Mouse (Mus musculus) lung, adult 2 months (tissue): ENCODE data around the gene Pck2. TPM values are rescaled to one million over a fixed set of nuclear protein-coding genes. Genes with fewer than 3 reads are reported as not detected.

Experiments
- DNase-seq: peaks from one replicate; pipeline ENCODE4 v3.0.0; 2022
- H3K4me1 ChIP-seq: fragments of 200-500 bp; 2 replicates; pipeline ENCODE4 v1.6.1; 2011; ENCODE audit warnings: low read length; ENCODE audit not compliant: control insufficient read depth, insufficient read depth
- H3K4me3 ChIP-seq: fragments of 200-500 bp; replicated peaks from 2 replicates; pipeline ENCODE3; 2011; ENCODE audit warnings: low read depth, mild to moderate bottlenecking, control low read depth, low read length; ENCODE audit errors: extremely low read depth
- CTCF ChIP-seq: fragments of 200-500 bp; IDR thresholded peaks from 2 replicates; pipeline ENCODE4 v1.5.1; 2011; ENCODE audit warnings: mild to moderate bottlenecking, low read length, control low read depth; ENCODE audit not compliant: insufficient read depth
- POLR2A ChIP-seq: fragments of 200-500 bp; IDR thresholded peaks from 2 replicates; pipeline ENCODE4 v1.6.1; 2011; ENCODE audit warnings: low read depth, mild to moderate bottlenecking, control low read depth, low read length, borderline replicate concordance; ENCODE audit errors: extremely low read depth
- WGBS: fragments of 180-500 bp; shearing (Covaris S2); methylation state at CpG from one replicate; pipeline ENCODE4 v1.1.7; 2018; 5-methylcytosine and 5-hydroxymethylcytosine counted together
- polyA plus RNA-seq: library from polyadenylated mRNA; depleted of rRNA; stranded (reverse); fragments of >200 nt; gene quantifications from 2 replicates; pipeline ENCODE4 v1.2.3, GENCODE M21; 2012

Gene Pck2
- polyA plus RNA-seq, 1 experiment: 34.1 TPM

DNA sequence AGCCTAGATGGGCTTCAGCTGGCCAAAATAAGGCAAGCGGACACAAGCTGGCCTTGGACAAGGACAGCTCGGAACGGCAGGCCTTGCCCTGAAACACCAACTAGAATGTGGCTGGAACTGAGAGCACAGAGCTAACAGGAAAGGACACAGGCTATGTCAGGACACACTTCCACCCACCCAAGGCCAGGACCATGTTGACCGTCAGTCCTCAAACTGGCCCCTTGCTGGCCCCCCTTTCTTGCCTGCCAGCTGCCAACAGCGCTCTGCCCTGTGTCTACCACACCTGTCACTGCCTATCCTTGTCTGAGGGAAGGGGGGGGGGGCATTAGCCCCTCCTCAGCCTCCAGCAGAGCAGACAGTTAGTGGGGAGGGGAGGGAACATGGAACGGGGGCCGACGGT lies 35.2 kb downstream of the Pck2 start, which contains the start of gene Fitm1:
Gene Fitm1, plus strand, starts transcription at position 316 of the 400 bp plus-strand sequence.
- WGBS: 60% methylated on average over 8 of the region's 8 CpGs
- TF ChIP-seq CTCF: no peak
- no peak for TF ChIP-seq POLR2A
- H3K4me3 ChIP-seq: no peak within 1 kb of the TSS

DNA sequence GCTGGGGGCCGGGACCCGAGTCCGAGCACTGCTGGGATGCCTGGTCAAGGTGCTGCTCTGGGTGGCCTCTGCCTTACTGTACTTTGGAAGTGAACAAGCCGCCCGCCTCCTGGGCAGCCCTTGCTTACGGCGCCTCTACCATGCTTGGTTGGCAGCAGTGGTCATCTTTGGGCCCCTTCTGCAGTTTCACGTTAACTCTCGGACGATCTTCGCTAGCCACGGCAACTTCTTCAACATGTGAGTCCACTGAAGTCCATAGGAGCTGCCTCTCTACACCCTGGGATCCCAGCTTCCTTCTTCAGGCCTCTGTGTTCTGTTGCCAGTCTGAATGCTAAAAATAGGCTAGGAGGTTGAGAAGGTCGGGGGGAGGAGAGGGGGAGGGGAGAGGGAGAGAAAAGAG lies 35.6 kb downstream of the Pck2 start:
- Histone ChIP-seq H3K4me3 (no peak overlapping the region), H3K4me1 (peaks cover 5% of the 10 kb centered on the region)
- 59% methylated on average over 13 of the region's 13 CpGs for WGBS
- DNase-seq: no peak
- no peak for TF ChIP-seq POLR2A

More for the DNA sequence above, 35.2 kb downstream of the Pck2 start, which contains the start of gene Fitm1:
- peaks cover 5% of the 10 kb centered on the region for H3K4me1 ChIP-seq
- no peak for DNase-seq

DNA sequence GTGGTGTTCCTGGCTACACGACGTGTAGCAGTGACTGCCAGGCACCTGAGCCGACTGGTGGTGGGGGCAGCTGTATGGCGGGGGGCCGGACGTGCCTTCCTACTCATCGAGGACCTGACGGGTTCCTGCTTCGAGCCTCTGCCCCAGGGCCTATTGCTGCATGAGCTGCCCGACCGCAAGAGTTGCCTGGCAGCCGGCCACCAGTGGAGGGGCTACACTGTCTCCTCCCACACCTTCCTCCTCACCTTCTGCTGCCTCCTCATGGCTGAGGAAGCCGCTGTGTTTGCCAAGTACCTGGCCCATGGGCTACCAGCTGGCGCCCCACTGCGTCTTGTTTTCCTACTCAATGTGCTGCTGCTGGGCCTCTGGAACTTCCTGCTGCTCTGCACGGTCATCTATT lies 36.3 kb downstream of the Pck2 start:
- no peak overlapping the region for H3K4me3 ChIP-seq
- TF ChIP-seq POLR2A (no peak), CTCF (no peak)
- WGBS: 59% methylated on average over 16 of the region's 16 CpGs
- H3K4me1 ChIP-seq: peaks cover 5% of the 10 kb centered on the region
- DNase-seq: peak; percentile 56

DNA sequence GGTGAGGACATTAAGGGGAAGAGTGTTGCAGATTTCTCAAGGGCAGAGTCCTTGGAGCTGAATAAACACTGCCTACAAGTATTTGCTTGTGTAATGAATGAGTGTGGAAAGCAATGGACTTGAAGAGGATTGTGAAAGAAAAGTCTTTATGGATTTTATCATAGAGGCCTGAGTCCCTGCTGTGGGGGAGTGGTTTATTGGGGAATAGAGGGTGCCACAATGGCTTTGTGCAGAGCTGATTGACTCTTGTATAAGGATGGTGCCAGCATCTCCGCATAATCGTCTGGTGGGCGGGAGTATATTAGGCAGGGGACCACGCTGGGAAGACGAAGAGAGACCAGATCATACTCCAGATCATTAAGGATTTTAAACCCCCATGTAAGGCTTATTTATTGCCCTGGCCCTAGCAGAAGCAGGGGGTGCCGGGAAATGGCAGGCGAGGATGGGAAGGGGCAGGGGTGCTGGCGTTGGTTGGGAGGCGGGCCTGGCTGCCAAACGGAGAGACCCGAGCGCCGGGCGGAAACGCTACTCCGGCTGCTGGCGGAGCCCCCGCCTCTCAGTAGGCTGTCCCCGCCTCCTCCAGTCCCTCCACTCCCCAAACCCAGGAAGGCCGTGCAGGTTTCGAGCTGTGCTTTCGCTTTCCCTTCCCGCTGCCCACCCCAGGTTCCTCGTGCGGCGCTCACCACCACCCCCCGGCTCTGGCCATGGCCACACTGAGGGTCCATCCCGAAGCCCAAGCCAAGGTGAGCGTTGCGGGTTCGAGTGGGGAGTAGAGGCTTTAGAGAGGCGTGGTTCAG lies 38.0 kb downstream of the Pck2 start, which contains the start of gene Psme1:
Gene Psme1, plus strand, starts transcription at position 253 of the 797 bp plus-strand sequence.
- WGBS: under 1% methylated on average over 32 of the region's 32 CpGs
- peak; percentile 79 for DNase-seq
- Histone ChIP-seq H3K4me1 (peaks cover 5% of the 10 kb centered on the region), H3K4me3 (peak within 1 kb of the TSS; percentile 96)
- TF ChIP-seq POLR2A (peak; percentile 48; the same call in 1 of the 2 replicates), CTCF (no peak)

DNA sequence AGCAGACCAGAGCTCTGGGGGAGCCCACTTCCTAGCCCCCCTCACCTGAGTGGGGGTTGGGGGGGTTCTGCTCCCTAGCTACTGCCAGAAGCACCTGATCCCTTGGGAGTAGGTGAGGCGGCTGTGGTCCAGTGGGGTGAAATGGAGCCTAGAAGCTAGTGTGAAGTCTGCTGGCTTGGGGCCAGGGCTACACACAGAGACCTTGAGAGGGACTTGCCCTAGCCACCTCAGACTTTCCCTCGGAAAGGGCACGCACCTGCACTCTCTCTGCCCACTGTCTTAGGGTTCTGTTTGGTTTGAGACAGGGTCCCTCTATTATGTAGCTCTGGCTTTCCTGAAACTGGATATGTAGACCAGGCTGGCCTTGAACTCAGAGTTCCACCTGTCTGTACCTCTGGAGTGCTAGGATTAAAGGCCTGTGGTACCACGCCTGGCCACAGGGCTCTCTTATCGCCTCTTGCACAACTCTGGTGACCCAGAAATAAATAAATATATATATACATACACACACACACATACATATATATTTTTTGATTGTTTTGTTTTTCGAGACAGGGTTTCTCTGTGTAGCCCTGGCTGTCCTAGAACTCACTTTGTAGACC lies 38.7 kb downstream of the Pck2 start:
- 19% methylated on average over 6 of the region's 6 CpGs for WGBS
- DNase-seq: no peak
- peaks cover 5% of the 10 kb centered on the region for H3K4me1 ChIP-seq
- TF ChIP-seq POLR2A (no peak), CTCF (no peak)
- peak overlapping the region; percentile 96 for H3K4me3 ChIP-seq

DNA sequence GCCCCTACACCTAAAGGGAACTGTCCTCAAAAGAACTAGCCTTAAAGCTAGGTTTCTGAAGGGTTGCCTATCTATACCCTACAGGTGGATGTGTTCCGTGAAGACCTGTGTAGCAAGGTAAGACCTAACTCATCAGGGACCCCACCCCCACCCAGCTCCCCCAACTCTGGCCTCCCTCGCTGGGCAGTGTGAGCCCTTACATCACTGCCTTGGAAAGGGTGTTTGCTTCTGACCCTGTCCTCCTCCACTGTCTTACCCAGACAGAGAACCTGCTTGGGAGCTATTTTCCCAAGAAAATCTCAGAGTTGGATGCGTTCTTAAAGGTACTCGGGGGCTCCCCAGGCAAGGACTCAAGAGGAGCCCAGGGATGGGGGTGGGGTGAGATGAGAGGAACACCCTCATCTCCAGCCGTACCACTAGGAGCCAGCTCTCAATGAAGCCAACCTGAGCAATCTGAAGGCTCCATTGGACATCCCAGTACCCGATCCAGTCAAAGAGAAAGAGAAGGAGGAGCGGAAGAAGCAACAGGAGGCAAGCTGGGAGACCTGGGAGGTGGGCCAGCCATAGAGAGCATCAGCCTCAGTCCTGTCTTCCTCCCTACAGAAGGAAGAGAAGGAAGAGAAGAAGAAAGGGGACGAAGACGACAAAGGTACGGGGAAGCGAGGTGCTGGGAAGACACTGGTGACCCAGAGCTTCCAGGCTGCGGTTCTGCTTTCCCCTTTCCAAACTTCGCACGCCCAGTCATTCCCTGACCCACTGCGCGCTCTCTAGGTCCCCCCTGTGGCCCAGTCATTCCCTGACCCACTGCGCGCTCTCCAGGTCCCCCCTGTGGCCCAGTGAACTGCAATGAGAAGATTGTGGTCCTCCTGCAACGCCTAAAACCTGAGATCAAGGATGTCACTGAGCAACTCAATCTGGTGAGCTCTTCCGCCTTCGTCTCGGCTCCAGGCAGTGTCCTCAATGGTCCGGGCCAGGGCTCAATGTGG lies 39.7 kb downstream of the Pck2 start:
- H3K4me3 ChIP-seq: no peak overlapping the region
- 85% methylated on average over 23 of the region's 23 CpGs for whole genome bisulfite sequencing
- TF ChIP-seq POLR2A (no peak), CTCF (no peak)
- DNase-seq: no peak
- H3K4me1 ChIP-seq: peaks cover 9% of the 10 kb centered on the region

DNA sequence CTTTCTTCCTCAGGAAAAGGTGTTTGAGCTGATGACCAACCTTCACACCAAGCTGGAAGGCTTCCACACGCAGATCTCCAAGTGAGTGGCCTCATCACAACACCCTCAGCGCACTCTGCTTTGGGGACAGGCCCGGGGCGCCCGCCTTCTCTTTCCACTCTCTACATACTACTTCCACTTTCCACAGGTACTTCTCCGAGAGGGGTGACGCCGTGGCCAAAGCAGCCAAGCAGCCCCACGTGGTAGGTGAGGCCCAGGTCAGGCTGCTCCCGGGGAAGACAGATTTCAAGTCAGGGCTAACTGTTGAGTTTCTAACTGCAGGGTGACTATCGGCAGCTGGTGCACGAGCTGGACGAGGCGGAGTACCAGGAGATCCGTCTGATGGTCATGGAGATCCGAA lies 40.7 kb downstream of the Pck2 start:
- no peak for TF ChIP-seq CTCF
- TF ChIP-seq POLR2A: no peak
- peaks cover 12% of the 10 kb centered on the region for H3K4me1 ChIP-seq
- no peak overlapping the region for H3K4me3 ChIP-seq
- 87% methylated on average over 16 of the region's 16 CpGs for WGBS
- no peak for DNase-seq

DNA sequence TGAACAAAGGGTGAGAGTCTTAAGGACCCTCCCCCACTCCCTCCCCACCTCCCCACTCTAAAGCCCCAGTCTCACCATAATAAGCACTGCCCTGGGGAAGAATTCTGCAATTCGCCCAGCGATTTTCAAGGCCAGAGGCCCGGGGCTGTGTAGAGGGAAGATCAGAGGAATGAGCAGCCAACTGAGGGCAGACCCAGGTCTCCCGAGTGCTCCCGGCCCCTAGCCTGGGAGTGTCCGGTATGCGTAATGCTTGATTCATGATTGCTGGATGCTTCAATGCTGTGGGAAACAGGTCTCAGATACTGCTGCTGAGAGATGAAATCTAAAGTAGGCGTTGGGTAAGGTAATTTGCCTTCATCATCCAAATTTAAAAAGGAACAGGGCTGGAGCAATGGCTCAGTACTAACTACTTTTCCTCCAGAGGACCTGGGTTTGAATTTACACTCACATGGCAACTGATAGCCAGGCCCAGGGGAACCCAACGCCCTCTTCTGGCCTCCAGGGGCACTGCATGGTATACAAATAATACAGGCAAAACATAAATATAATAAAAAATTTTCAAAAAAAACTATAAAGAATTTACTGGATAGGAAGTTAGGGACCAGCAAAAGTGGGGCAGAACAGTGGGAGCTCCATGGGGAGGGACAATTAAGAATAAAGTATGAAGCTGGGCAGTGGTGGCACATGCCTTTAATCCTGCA lies 42.1 kb downstream of the Pck2 start:
- no peak for DNase-seq
- WGBS: 75% methylated on average over 9 of the region's 9 CpGs
- Histone ChIP-seq H3K4me1 (peaks cover 12% of the 10 kb centered on the region), H3K4me3 (no peak overlapping the region)
- no peak for TF ChIP-seq POLR2A
- TF ChIP-seq CTCF: peak; percentile 52

DNA sequence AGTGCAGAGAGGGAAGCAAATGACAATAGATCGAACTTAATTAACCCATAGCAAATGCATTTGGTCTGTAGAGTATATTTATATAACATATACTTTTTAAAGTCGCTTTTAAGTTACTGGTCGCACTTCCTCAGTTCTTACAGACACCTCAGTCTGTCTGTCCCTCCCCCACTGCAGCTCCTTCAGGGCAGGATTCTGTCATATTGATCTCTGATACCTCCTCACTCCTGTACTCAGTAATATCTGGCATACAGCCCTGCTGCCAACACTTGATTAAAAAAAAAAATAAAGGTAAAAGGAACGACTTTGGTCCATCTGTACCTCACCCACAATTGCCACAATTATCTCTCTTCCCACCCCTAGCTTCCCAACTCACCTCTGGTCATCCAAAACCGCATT lies 44.2 kb downstream of the Pck2 start:
- TF ChIP-seq CTCF (no peak), POLR2A (no peak)
- DNase-seq: no peak
- no peak overlapping the region for H3K4me3 ChIP-seq
- H3K4me1 ChIP-seq: peaks cover 6% of the 10 kb centered on the region
- 44% methylated on average over 5 of the region's 5 CpGs for WGBS
